Mouse (Mus musculus) heart, embryonic 14.5 days (tissue): Measurements from ENCODE around the gene Bicd1. TPM values are rescaled to one million over a fixed set of nuclear protein-coding genes. Genes with fewer than 3 reads are reported as not detected.

ENCODE experiments used
- ATAC-seq: fragments of 200-750 bp; cut with Nextera tagmentation; 2 replicates; pipeline ENCODE4 v1.8.0; 2017; ENCODE audit warnings: low read depth, moderate TSS enrichment; ENCODE audit not compliant: insufficient number of reproducible peaks, insufficient read depth, low FRiP score
- H3K27ac ChIP-seq, 2 experiments: fragments of 200-500 bp in 1 of 2; fragments of 300-500 bp in 1 of 2; sonication (generic) in 1 of 2; replicated peaks in 1 of 2; 2 replicates each; pipeline ENCODE4 v1.5.1; 2012 to 2014; ENCODE audit warnings: low read depth in 2 of 2, low read length in 2 of 2, control low read depth in 1 of 2, mild to moderate bottlenecking in 1 of 2, mixed read lengths in 1 of 2; ENCODE audit not compliant: control insufficient read depth in 1 of 2, insufficient read depth in 1 of 2
- H3K27me3 ChIP-seq: fragments of 300-500 bp; sonication (generic); 2 replicates; pipeline ENCODE4 v1.6.1; 2014; ENCODE audit warnings: mild to moderate bottlenecking, low read length, control low read depth; ENCODE audit not compliant: control insufficient read depth, insufficient read depth
- H3K36me3 ChIP-seq: fragments of 300-500 bp; sonication (generic); 2 replicates; pipeline ENCODE4 v1.6.1; 2014; ENCODE audit warnings: mild to moderate bottlenecking, control low read depth, low read length, mixed read lengths; ENCODE audit not compliant: control insufficient read depth, insufficient read depth
- H3K4me1 ChIP-seq, 2 experiments: fragments of 200-500 bp in 1 of 2; fragments of 300-500 bp in 1 of 2; sonication (generic) in 1 of 2; 2 replicates each; pipeline ENCODE4 v1.6.1; 2012 to 2014; ENCODE audit warnings: low read length in 2 of 2, control low read depth in 1 of 2, mixed read lengths in 1 of 2; ENCODE audit not compliant: control insufficient read depth in 2 of 2, insufficient read depth in 2 of 2
- H3K4me2 ChIP-seq: fragments of 300-500 bp; sonication (generic); 2 replicates; pipeline ENCODE4 v1.6.1; 2014; ENCODE audit warnings: mild to moderate bottlenecking, low read length
- H3K4me3 ChIP-seq, 2 experiments: fragments of 200-500 bp in 1 of 2; fragments of 300-500 bp in 1 of 2; sonication (generic) in 1 of 2; 2 replicates each; pipeline ENCODE4 v1.5.1; 2012 to 2014; ENCODE audit warnings: low read length in 2 of 2, mild to moderate bottlenecking in 2 of 2, control low read depth in 1 of 2, low read depth in 1 of 2, moderate library complexity in 1 of 2; ENCODE audit not compliant: control insufficient read depth in 1 of 2, insufficient read depth in 1 of 2
- H3K9ac ChIP-seq: fragments of 300-500 bp; sonication (generic); 2 replicates; pipeline ENCODE4 v1.6.1; 2014; ENCODE audit warnings: mild to moderate bottlenecking, low read length
- H3K9me3 ChIP-seq: fragments of 300-500 bp; sonication (generic); 2 replicates; pipeline ENCODE4 v1.6.1; 2016; ENCODE audit warnings: low read length, control low read depth; ENCODE audit not compliant: control insufficient read depth
- WGBS: fragments of 180-500 bp; shearing (Covaris S2); extraction: QIAGEN DNeasy Blood & Tissue Kit; methylation state at CpG from one replicate; pipeline ENCODE4 v1.1.7; 2014; 5-methylcytosine and 5-hydroxymethylcytosine counted together
- polyA plus RNA-seq: library from polyadenylated mRNA; unstranded; fragments of >200 nt; fragmentation: Nextera tagmentation; extraction: Ambion mirVana; gene quantifications from 2 replicates; pipeline ENCODE4 v1.2.1, GENCODE M21; 2014

The Bicd1 gene
- polyA plus RNA-seq, 1 experiment from 2014 or later = 6.4 TPM

GRCm38 (mm10) chr6:149399396-149399795, 9.3 kb upstream of the Bicd1 start:
- H3K9ac ChIP-seq = no peak overlapping the region
- H3K27ac ChIP-seq = no peak overlapping the region
- H3K27me3 ChIP-seq = no peaks in the 10 kb centered on the region
- H3K36me3 ChIP-seq = no peaks in the 10 kb centered on the region
- ATAC-seq = no peak
- H3K9me3 ChIP-seq = no peaks in the 10 kb centered on the region
- H3K4me2 ChIP-seq = no peak overlapping the region
- H3K4me3 ChIP-seq = no peak overlapping the region
- H3K4me1 ChIP-seq = no peaks in the 10 kb centered on the region

- ATAC-seq = no peak
- 0% methylated on average over 11 of the region's 11 CpGs for WGBS
- H3K4me3 ChIP-seq = peak overlapping the region; percentile 83 to 86
Observed at GRCm38 (mm10) chr6:149409341-149409740, 655 bp downstream of the Bicd1 start.

GRCm38 (mm10) chr6:149409845-149410244, 1.2 kb downstream of the Bicd1 start:
- H3K9ac ChIP-seq = peak overlapping the region; percentile 41; the same call in 1 of the 2 replicates
- WGBS = 24% methylated on average over 4 of the region's 4 CpGs

More at GRCm38 (mm10) chr6:149409341-149409740, 655 bp downstream of the Bicd1 start:
- Histone ChIP-seq H3K4me1 (peaks cover 0 to 10% of the 10 kb centered on the region in 2 experiments; a peak in 1 of 4 replicates), H3K36me3 (no peaks in the 10 kb centered on the region), H3K27ac (peak overlapping the region; percentile 43 to 82; a peak in 3 of 4 replicates), H3K27me3 (no peaks in the 10 kb centered on the region), H3K9me3 (no peaks in the 10 kb centered on the region), H3K9ac (peak overlapping the region; percentile 81), H3K4me2 (peak overlapping the region; percentile 82)

GRCm38 (mm10) chr6:149413256-149413655, 4.6 kb downstream of the Bicd1 start:
- H3K9ac ChIP-seq = no peak overlapping the region
- H3K4me3 ChIP-seq = no peak overlapping the region
- H3K27me3 ChIP-seq = no peaks in the 10 kb centered on the region
- no peak for ATAC-seq
- no peaks in the 10 kb centered on the region for H3K9me3 ChIP-seq
- no peak overlapping the region for H3K27ac ChIP-seq
- peaks cover 0 to 10% of the 10 kb centered on the region in 2 experiments; a peak in 1 of 4 replicates for H3K4me1 ChIP-seq
- no peaks in the 10 kb centered on the region for H3K36me3 ChIP-seq
- no peak overlapping the region for H3K4me2 ChIP-seq

More at GRCm38 (mm10) chr6:149409845-149410244, 1.2 kb downstream of the Bicd1 start:
- Histone ChIP-seq H3K9me3 (no peaks in the 10 kb centered on the region), H3K27me3 (no peaks in the 10 kb centered on the region), H3K4me2 (peak overlapping the region; percentile 82), H3K4me1 (peaks cover 0 to 10% of the 10 kb centered on the region in 2 experiments; a peak in 1 of 4 replicates), H3K4me3 (peak overlapping the region in 1 of 2 experiments; percentile 83; a peak in 3 of 4 replicates), H3K36me3 (no peaks in the 10 kb centered on the region), H3K27ac (no peak overlapping the region)
- no peak for ATAC-seq

- Histone ChIP-seq H3K9me3 (no peaks in the 10 kb centered on the region), H3K27me3 (no peaks in the 10 kb centered on the region), H3K4me3 (no peak overlapping the region), H3K27ac (no peak overlapping the region), H3K4me2 (no peak overlapping the region), H3K36me3 (no peaks in the 10 kb centered on the region), H3K4me1 (no peaks in the 10 kb centered on the region), H3K9ac (no peak overlapping the region)
- ATAC-seq = no peak
Observed at GRCm38 (mm10) chr6:149424748-149425147, 16.1 kb downstream of the Bicd1 start.

GRCm38 (mm10) chr6:149439140-149439539, 30.5 kb downstream of the Bicd1 start:
- Histone ChIP-seq H3K9ac (no peak overlapping the region), H3K9me3 (no peaks in the 10 kb centered on the region), H3K4me3 (no peak overlapping the region), H3K4me2 (no peak overlapping the region), H3K27me3 (no peaks in the 10 kb centered on the region), H3K27ac (no peak overlapping the region), H3K4me1 (no peaks in the 10 kb centered on the region), H3K36me3 (no peaks in the 10 kb centered on the region)
- WGBS = 67% methylated on average over 1 of the region's 1 CpGs
- ATAC-seq = no peak

GRCm38 (mm10) chr6:149442884-149443283, 34.2 kb downstream of the Bicd1 start:
- Histone ChIP-seq H3K27ac (no peak overlapping the region), H3K36me3 (no peaks in the 10 kb centered on the region), H3K4me1 (no peaks in the 10 kb centered on the region), H3K27me3 (no peaks in the 10 kb centered on the region), H3K9ac (no peak overlapping the region), H3K4me3 (no peak overlapping the region), H3K9me3 (no peaks in the 10 kb centered on the region), H3K4me2 (no peak overlapping the region)
- 88% methylated on average over 1 of the region's 1 CpGs for WGBS
- ATAC-seq = no peak

- ATAC-seq = no peak; the same call in 1 of the 2 replicates
Observed at GRCm38 (mm10) chr6:149445854-149446253, 37.2 kb downstream of the Bicd1 start.

More at GRCm38 (mm10) chr6:149445854-149446253, 37.2 kb downstream of the Bicd1 start:
- H3K4me1 ChIP-seq = no peaks in the 10 kb centered on the region
- no peak overlapping the region for H3K4me3 ChIP-seq
- no peak overlapping the region for H3K9ac ChIP-seq
- H3K36me3 ChIP-seq = no peaks in the 10 kb centered on the region
- no peaks in the 10 kb centered on the region for H3K9me3 ChIP-seq
- H3K27me3 ChIP-seq = no peaks in the 10 kb centered on the region
- no peak overlapping the region for H3K4me2 ChIP-seq
- no peak overlapping the region for H3K27ac ChIP-seq
- 63% methylated on average over 10 of the region's 10 CpGs for WGBS
